Mouse (Mus musculus) kidney, embryonic 15.5 days (tissue): ENCODE measurements around the gene Shroom4. TPM values are rescaled to one million over a fixed set of nuclear protein-coding genes. Genes with fewer than 3 reads are reported as not detected.

Source experiments
- ATAC-seq: fragments of 200-750 bp; cut with Nextera tagmentation; replicated peaks from 2 replicates; pipeline ENCODE4 v1.8.0; 2017; ENCODE audit warnings: moderate TSS enrichment; ENCODE audit not compliant: low FRiP score
- H3K27ac ChIP-seq: fragments of 300-500 bp; sonication (generic); 2 replicates; pipeline ENCODE4 v1.5.1; 2015; ENCODE audit warnings: mild to moderate bottlenecking, inconsistent platforms
- H3K27me3 ChIP-seq: fragments of 300-500 bp; sonication (generic); 2 replicates; pipeline ENCODE4 v1.6.1; 2015; ENCODE audit warnings: inconsistent platforms
- H3K36me3 ChIP-seq: fragments of 300-500 bp; sonication (generic); 2 replicates; pipeline ENCODE4 v1.6.1; 2015; ENCODE audit warnings: inconsistent platforms
- H3K4me1 ChIP-seq: fragments of 300-500 bp; sonication (generic); 2 replicates; pipeline ENCODE4 v1.6.1; 2015; ENCODE audit warnings: inconsistent platforms
- H3K4me2 ChIP-seq: fragments of 300-500 bp; sonication (generic); 2 replicates; pipeline ENCODE4 v1.6.1; 2015; ENCODE audit warnings: moderate library complexity, mild to moderate bottlenecking, inconsistent platforms
- H3K4me3 ChIP-seq: fragments of 300-500 bp; sonication (generic); replicated peaks from 2 replicates; pipeline ENCODE4 v1.5.1; 2015; ENCODE audit warnings: mild to moderate bottlenecking, inconsistent platforms
- H3K9ac ChIP-seq: fragments of 300-500 bp; sonication (generic); 2 replicates; pipeline ENCODE4 v1.6.1; 2015; ENCODE audit warnings: mild to moderate bottlenecking, inconsistent platforms
- H3K9me3 ChIP-seq: fragments of 300-500 bp; sonication (generic); replicated peaks from 2 replicates; pipeline ENCODE4 v1.6.1; 2016; ENCODE audit warnings: inconsistent platforms
- WGBS: fragments of 180-500 bp; shearing (Covaris S2); methylation state at CpG from one replicate; pipeline ENCODE4 v1.1.7; 2015; ENCODE audit warnings: mixed read lengths; 5-methylcytosine and 5-hydroxymethylcytosine counted together
- polyA plus RNA-seq: library from polyadenylated mRNA; unstranded; fragments of >200 nt; fragmentation: Nextera tagmentation; extraction: Ambion mirVana; gene quantifications from 2 replicates; pipeline ENCODE4 v1.2.1, GENCODE M21; 2015

Gene Shroom4
- polyA plus RNA-seq, 1 experiment from 2014 or later, result 7.2 TPM

GRCm38 (mm10) chrX:6654024-6654423, 254.4 kb downstream of the Shroom4 start:
- H3K36me3 ChIP-seq, result no peaks in the 10 kb centered on the region
- 10% methylated on average over 2 of the region's 2 CpGs for WGBS

DNA sequence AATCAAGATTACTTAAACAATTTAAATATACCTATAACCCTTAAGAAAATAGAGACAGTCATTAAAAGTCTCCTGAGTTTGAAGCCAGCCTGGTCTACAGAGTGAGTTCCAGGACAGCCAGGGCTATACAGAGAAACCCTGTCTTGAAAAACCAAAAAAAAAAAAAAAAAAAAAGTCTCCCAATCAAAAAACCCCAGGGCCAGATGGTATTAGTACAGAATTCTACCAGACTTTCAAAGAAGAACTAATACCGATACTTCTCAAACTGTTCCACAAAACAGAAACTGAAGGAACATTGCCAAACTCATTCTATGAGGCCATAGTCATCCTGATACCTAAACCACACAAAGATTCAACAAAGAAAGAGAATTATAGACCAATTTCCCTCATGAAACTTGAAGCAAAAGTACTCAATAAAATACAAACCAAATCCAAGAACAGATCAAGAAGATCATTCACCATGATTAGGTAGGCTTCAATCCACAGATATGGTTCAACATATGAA, 259.2 kb downstream of the Shroom4 start:
- ATAC-seq, result no peak
- Histone ChIP-seq H3K4me2 (no peak overlapping the region), H3K27me3 (no peaks in the 10 kb centered on the region), H3K4me3 (no peak overlapping the region), H3K9ac (no peak overlapping the region), H3K9me3 (no peaks in the 10 kb centered on the region), H3K36me3 (no peaks in the 10 kb centered on the region), H3K27ac (no peak overlapping the region), H3K4me1 (no peaks in the 10 kb centered on the region)
- 100% methylated on average over 1 of the region's 1 CpGs for WGBS

More at GRCm38 (mm10) chrX:6654024-6654423, 254.4 kb downstream of the Shroom4 start:
- Histone ChIP-seq H3K9me3 (no peaks in the 10 kb centered on the region), H3K4me1 (no peaks in the 10 kb centered on the region), H3K9ac (no peak overlapping the region), H3K4me3 (no peak overlapping the region), H3K27me3 (no peaks in the 10 kb centered on the region), H3K27ac (no peak overlapping the region), H3K4me2 (no peak overlapping the region)
- no peak for ATAC-seq

Other genes starting within 250 kb of the Shroom4 start
- gene Nudt10, start 226.8 kb upstream of the Shroom4 start, polyA plus RNA-seq, result 13.3 and 15.0 TPM in 2 replicates
- 0.05 and 0.06 TPM in 2 replicates for gene Bmp15, start 79.1 kb upstream of the Shroom4 start, polyA plus RNA-seq